Mouse (Mus musculus) gastrocnemius, postnatal 4 days (tissue): Measurements from ENCODE around the gene Gm11437. TPM values are rescaled to one million over a fixed set of nuclear protein-coding genes. Genes with fewer than 3 reads are reported as not detected.
A peak's percentile ranks its signal among the peaks of the same experiment; 100 is the strongest.

Experiments used
- DNase-seq, 2 experiments: peaks; one replicate each; pipeline ENCODE4 v3.0.0; 2021 to 2022; ENCODE audit warnings: low spot score in 2 of 2, mixed read lengths in 2 of 2
- total RNA-seq, 2 experiments: library from RNA; stranded (reverse); gene quantifications; 2 replicates each; pipeline ENCODE4 v1.2.3; 2021

Gm11437 gene
- total RNA-seq, 2 experiments from 2014 or later: not detected

- no peak for DNase-seq
These were observed 22.0 kb downstream of the Gm11437 start for GRCm38 (mm10) chr11:84145201-84145798.

GRCm38 (mm10) chr11:84141752-84142151 is 25.5 kb downstream of the Gm11437 start:
- no peak for DNase-seq

- no peak for DNase-seq
These were observed 30.8 kb downstream of the Gm11437 start for GRCm38 (mm10) chr11:84136453-84136852.

- DNase-seq: no peak
These were observed 32.9 kb downstream of the Gm11437 start for GRCm38 (mm10) chr11:84134331-84134860.

GRCm38 (mm10) chr11:84129799-84130185 is 37.5 kb downstream of the Gm11437 start:
- DNase-seq: no peak

- peak; percentile 70 to 77 for DNase-seq
These were observed 38.1 kb downstream of the Gm11437 start, which contains the start of the genes Tada2a and Acaca for GRCm38 (mm10) chr11:84128943-84129798. Tada2a (minus strand) TSS chr11:84129600. Acaca (plus strand) TSS chr11:84129672.

GRCm38 (mm10) chr11:84127977-84128376 is 39.3 kb downstream of the Gm11437 start:
- DNase-seq: no peak

GRCm38 (mm10) chr11:84121051-84121956 is 46.0 kb downstream of the Gm11437 start:
- no peak for DNase-seq

- no peak for DNase-seq
These were observed 49.8 kb downstream of the Gm11437 start for GRCm38 (mm10) chr11:84117431-84117830.

- no peak for DNase-seq
These were observed 51.1 kb downstream of the Gm11437 start for GRCm38 (mm10) chr11:84116221-84116620.

- DNase-seq: no peak
These were observed 51.6 kb downstream of the Gm11437 start for GRCm38 (mm10) chr11:84115646-84116045.

GRCm38 (mm10) chr11:84113623-84114022 is 53.7 kb downstream of the Gm11437 start:
- DNase-seq: no peak

GRCm38 (mm10) chr11:84107137-84107536 is 60.1 kb downstream of the Gm11437 start:
- DNase-seq: no peak

GRCm38 (mm10) chr11:84104036-84104435 is 63.2 kb downstream of the Gm11437 start:
- no peak for DNase-seq

- no peak for DNase-seq
These were observed 66.1 kb downstream of the Gm11437 start for GRCm38 (mm10) chr11:84101182-84101581.

Other genes starting within 250 kb of the Gm11437 start
- 10 to 100 TPM; 13.3 to 15.3 TPM for gene Ddx52, start 225.4 kb downstream of the Gm11437 start, total RNA-seq
- 10 to 100 TPM; 40.7 to 46.2 TPM for gene Synrg, start 203.0 kb downstream of the Gm11437 start, total RNA-seq
- 1 to 10 TPM; 6.4 to 7.7 TPM for gene Dusp14, start 98.2 kb downstream of the Gm11437 start, total RNA-seq
- gene Tada2a, start 37.9 kb downstream of the Gm11437 start, total RNA-seq: 10 to 100 TPM; 13.9 to 19.4 TPM
- gene Acaca, start 37.8 kb downstream of the Gm11437 start, total RNA-seq: 10 to 100 TPM; 25.1 to 25.4 TPM